Mouse (Mus musculus) stomach, postnatal 0 days (tissue): ENCODE results near the gene Lmod3. TPM values are rescaled to one million over a fixed set of nuclear protein-coding genes. Genes with fewer than 3 reads are reported as not detected.

Experiments
- ATAC-seq: fragments of 200-750 bp; cut with Nextera tagmentation; 2 replicates; pipeline ENCODE4 v1.8.0; 2017; ENCODE audit not compliant: low FRiP score, low TSS enrichment
- DNase-seq: peaks from one replicate; pipeline ENCODE4 v3.0.0-alpha.2; 2016; ENCODE audit warnings: low spot score
- H3K27ac ChIP-seq: fragments of 300-500 bp; sonication (generic); replicated peaks from 2 replicates; pipeline ENCODE4 v1.5.1; 2014; ENCODE audit warnings: mild to moderate bottlenecking, control low read depth
- H3K27me3 ChIP-seq: fragments of 300-500 bp; sonication (generic); 2 replicates; pipeline ENCODE4 v1.6.1; 2014; ENCODE audit warnings: low read length; ENCODE audit not compliant: control insufficient read depth, insufficient read depth
- H3K36me3 ChIP-seq: fragments of 300-500 bp; sonication (generic); 2 replicates; pipeline ENCODE4 v1.6.1; 2014; ENCODE audit warnings: low read length, mixed read lengths; ENCODE audit not compliant: control insufficient read depth, insufficient read depth
- H3K4me1 ChIP-seq: fragments of 300-500 bp; sonication (generic); replicated peaks from 2 replicates; pipeline ENCODE4 v1.6.1; 2014; ENCODE audit warnings: antibody characterized with exemption; ENCODE audit not compliant: control insufficient read depth, insufficient read depth
- H3K4me2 ChIP-seq: fragments of 300-500 bp; sonication (generic); replicated peaks from 2 replicates; pipeline ENCODE4 v1.6.1; 2014; ENCODE audit warnings: low read depth, mild to moderate bottlenecking, control low read depth, moderate library complexity
- H3K4me3 ChIP-seq: fragments of 300-500 bp; sonication (generic); 2 replicates; pipeline ENCODE4 v1.5.1; 2014; ENCODE audit warnings: low read depth, low read length, control low read depth
- H3K9ac ChIP-seq: fragments of 300-500 bp; sonication (generic); 2 replicates; pipeline ENCODE4 v1.6.1; 2014; ENCODE audit warnings: mild to moderate bottlenecking, low read length, control low read depth, mixed read lengths
- H3K9me3 ChIP-seq: fragments of 300-500 bp; sonication (generic); 2 replicates; pipeline ENCODE4 v1.6.1; 2016; ENCODE audit warnings: low read length; ENCODE audit not compliant: control insufficient read depth
- CTCF ChIP-seq: IDR thresholded peaks from 2 replicates; pipeline ENCODE4 v1.5.1; 2016; ENCODE audit warnings: antibody characterized with exemption, low read depth, mild to moderate bottlenecking, moderate library complexity
- EP300 ChIP-seq: optimal IDR thresholded peaks from 2 replicates; pipeline ENCODE3; 2016; ENCODE audit warnings: antibody characterized with exemption
- WGBS: fragments of 180-500 bp; shearing (Covaris S2); extraction: QIAGEN DNeasy Blood & Tissue Kit; methylation state at CpG from one replicate; pipeline ENCODE4 v1.1.7; 2014; 5-methylcytosine and 5-hydroxymethylcytosine counted together
- polyA plus RNA-seq: library from polyadenylated mRNA; unstranded; fragments of >200 nt; fragmentation: Nextera tagmentation; extraction: Ambion mirVana; gene quantifications from 2 replicates; pipeline ENCODE4 v1.2.1, GENCODE M21; 2015

The Lmod3 gene
- 0.16 and 0.27 TPM in 2 replicates for polyA plus RNA-seq

DNA sequence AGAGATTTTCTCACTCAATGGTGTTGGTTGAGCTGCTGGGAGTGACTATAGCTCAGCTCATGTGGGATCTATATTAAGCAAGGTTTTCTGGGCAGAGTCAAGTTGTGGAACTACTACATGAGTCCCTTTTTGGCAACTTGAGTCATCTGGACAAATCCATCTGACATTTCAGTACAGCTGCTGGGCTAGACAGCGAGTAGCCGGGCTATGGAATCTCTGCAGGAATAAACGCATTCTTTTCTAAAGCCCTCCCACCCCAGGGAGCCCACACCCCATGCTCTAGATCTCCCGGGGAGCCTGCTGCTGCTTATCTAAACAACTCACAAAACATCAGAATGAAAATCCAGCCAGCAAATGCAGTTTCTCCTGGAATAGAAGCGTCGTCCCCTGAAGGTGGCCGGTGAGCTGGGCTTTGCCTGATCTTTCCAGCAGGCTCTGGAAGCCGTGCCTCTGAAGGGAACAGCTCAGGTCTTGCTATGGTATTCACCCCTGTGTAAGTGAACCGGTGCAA is at the start of gene Lmod3:
Gene Lmod3 (minus strand): TSS at position 49 of the 511 bp plus-strand sequence.
- WGBS = 12% methylated on average over 9 of the region's 9 CpGs

DNA sequence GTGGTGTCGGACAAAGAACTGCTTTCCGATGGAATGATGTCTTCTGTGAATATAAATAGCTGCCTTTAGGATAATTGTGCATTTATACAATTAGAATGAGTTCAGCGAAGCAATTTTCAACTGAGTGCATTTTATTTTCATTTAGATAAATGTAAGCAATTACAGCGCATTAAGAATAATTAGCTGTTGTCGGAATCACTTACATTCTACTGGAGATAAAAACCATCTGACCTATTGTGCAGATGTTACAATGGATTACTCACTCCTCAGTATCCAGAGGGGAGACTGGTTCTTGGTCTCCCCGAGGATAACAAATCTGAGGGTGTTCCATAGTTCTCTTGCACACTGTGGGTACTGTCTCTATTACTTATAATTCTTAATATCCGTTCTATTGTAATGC is 49.7 kb upstream of the Lmod3 start:
- no peak for ATAC-seq
- no peak for TF ChIP-seq CTCF
- TF ChIP-seq EP300 = no peak

More for the DNA sequence above, at the start of gene Lmod3:
- H3K4me2 ChIP-seq = no peak within 1 kb of the TSS
- DNase-seq = no peak
- no peaks in the 10 kb centered on the region for H3K9me3 ChIP-seq
- no peak within 1 kb of the TSS for H3K9ac ChIP-seq
- no peaks in the 10 kb centered on the region for H3K4me1 ChIP-seq
- no peaks in the 10 kb centered on the region for H3K27me3 ChIP-seq
- no peak within 1 kb of the TSS for H3K27ac ChIP-seq
- TF ChIP-seq CTCF (no peak), EP300 (no peak)
- H3K36me3 ChIP-seq = no peaks in the 10 kb centered on the region
- ATAC-seq = no peak
- H3K4me3 ChIP-seq = no peak within 1 kb of the TSS

DNA sequence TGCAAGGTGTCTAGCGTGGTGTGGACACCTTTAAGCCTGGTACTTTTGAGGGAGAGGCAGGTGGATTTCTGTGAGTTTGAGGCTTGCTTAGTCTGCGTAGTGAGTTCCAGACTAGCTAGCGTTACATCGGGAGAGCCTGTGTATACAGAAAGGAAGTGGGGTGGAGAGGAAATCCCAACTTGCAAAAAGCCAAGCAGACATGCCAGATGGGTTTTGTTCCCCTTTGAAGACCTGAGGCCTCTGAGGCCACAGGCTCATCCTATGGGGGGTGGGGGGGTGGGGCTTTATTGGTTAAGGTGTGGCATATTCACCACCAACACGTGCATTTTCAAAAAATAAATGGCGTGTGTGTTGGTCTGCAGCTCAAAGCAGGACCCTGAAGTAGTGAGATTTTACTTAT is 48.1 kb upstream of the Lmod3 start:
- no peak for DNase-seq
- WGBS = 81% methylated on average over 6 of the region's 6 CpGs

More for the DNA sequence above, 49.7 kb upstream of the Lmod3 start:
- Histone ChIP-seq H3K27me3 (no peaks in the 10 kb centered on the region), H3K36me3 (no peaks in the 10 kb centered on the region), H3K4me1 (no peaks in the 10 kb centered on the region), H3K9me3 (no peaks in the 10 kb centered on the region), H3K27ac (no peak overlapping the region), H3K4me3 (no peak overlapping the region), H3K4me2 (no peak overlapping the region), H3K9ac (no peak overlapping the region)
- WGBS = 85% methylated on average over 7 of the region's 7 CpGs
- DNase-seq = no peak

DNA sequence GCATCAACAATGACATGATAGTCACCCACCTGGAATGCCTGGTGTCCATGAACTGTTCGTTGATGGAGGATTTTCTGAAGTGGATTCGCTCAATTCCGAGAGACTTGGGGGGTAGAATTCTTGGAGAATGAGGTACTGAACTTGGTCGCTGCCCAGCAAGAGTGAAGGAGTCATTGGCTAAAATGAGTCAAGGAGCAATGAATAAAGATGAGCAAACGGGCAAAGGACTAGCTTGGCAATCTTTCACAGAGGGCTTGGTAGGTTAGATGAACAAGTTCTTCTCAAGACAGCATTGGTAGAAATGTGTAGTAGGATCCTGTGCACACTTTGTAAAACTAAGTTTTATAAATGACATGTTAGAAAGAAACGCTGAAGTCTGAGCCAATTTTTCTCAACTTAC is 47.6 kb upstream of the Lmod3 start:
- Histone ChIP-seq H3K9ac (no peak overlapping the region), H3K4me3 (no peak overlapping the region), H3K27me3 (no peaks in the 10 kb centered on the region), H3K4me1 (no peaks in the 10 kb centered on the region), H3K36me3 (peaks cover 9% of the 10 kb centered on the region), H3K9me3 (no peaks in the 10 kb centered on the region), H3K4me2 (no peak overlapping the region), H3K27ac (no peak overlapping the region)
- ATAC-seq (no peak), DNase-seq (no peak)
- TF ChIP-seq EP300 (no peak), CTCF (no peak)
- 94% methylated on average over 6 of the region's 6 CpGs for WGBS

More for the DNA sequence above, 48.1 kb upstream of the Lmod3 start:
- ATAC-seq = no peak
- Histone ChIP-seq H3K4me3 (no peak overlapping the region), H3K27me3 (no peaks in the 10 kb centered on the region), H3K9me3 (no peaks in the 10 kb centered on the region), H3K4me1 (no peaks in the 10 kb centered on the region), H3K36me3 (peaks cover 7% of the 10 kb centered on the region), H3K9ac (no peak overlapping the region), H3K4me2 (no peak overlapping the region), H3K27ac (no peak overlapping the region)
- no peak for TF ChIP-seq CTCF

GRCm38 (mm10) chr6:97297151-97297550 is 44.6 kb upstream of the Lmod3 start:
- no peak overlapping the region for H3K4me2 ChIP-seq
- H3K27me3 ChIP-seq = no peaks in the 10 kb centered on the region
- H3K27ac ChIP-seq = no peak overlapping the region
- WGBS = 64% methylated on average over 3 of the region's 3 CpGs
- H3K4me3 ChIP-seq = no peak overlapping the region
- ATAC-seq (no peak), DNase-seq (no peak)
- H3K36me3 ChIP-seq = peaks cover 9% of the 10 kb centered on the region
- TF ChIP-seq CTCF (no peak), EP300 (no peak)
- H3K9me3 ChIP-seq = no peaks in the 10 kb centered on the region
- peaks cover 10% of the 10 kb centered on the region; the same call in 1 of the 2 replicates for H3K4me1 ChIP-seq
- H3K9ac ChIP-seq = no peak overlapping the region

- DNase-seq (no peak), ATAC-seq (no peak)
- no peaks in the 10 kb centered on the region for H3K27me3 ChIP-seq
- no peak overlapping the region for H3K4me2 ChIP-seq
- no peak overlapping the region for H3K4me3 ChIP-seq
- no peak overlapping the region for H3K27ac ChIP-seq
- TF ChIP-seq EP300 (no peak), CTCF (no peak)
- H3K9me3 ChIP-seq = no peaks in the 10 kb centered on the region
- 92% methylated on average over 21 of the region's 21 CpGs for WGBS
- H3K36me3 ChIP-seq = peaks cover 9% of the 10 kb centered on the region
- H3K4me1 ChIP-seq = peaks cover 14% of the 10 kb centered on the region; the same call in 1 of the 2 replicates
- no peak overlapping the region for H3K9ac ChIP-seq
Measured at GRCm38 (mm10) chr6:97295866-97296527, 43.4 kb upstream of the Lmod3 start.
